Mouse (Mus musculus): ENCODE measurements around the gene Jarid2. TPM values are rescaled to one million over a fixed set of nuclear protein-coding genes. Genes with fewer than 3 reads are reported as not detected.
A peak's percentile ranks its signal among the peaks of the same experiment; 100 is the strongest.

The Jarid2 gene
- polyA plus RNA-seq, 1 experiment from 2014 or later: 39.8 TPM

DNA sequence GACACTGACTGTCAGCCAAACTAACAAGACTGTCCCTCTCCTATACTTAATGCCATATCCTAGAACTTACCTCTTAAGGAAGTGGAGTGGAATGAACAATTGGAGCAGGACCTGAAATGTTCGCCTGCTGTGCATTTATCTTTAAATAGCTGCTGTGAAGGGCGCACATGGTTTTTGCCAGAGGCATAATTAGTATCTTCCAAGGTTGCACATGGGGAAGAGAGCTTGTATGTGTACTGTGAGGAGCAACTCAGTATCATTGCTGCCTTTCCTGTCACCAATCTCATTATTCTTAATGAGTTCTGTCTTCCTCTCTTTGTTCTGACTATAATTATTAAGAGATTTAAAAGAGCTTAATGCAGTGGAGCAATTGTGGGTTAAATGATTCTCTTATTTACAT, 147.5 kb downstream of the Jarid2 start:
- Histone ChIP-seq H3K4me2 (no peak overlapping the region), H3K27me3 (no peaks in the 10 kb centered on the region), H3K4me3 (replicated peaks) (no peak overlapping the region), H3K27ac (no peak overlapping the region), H3K4me1 (peaks cover 9% of the 10 kb centered on the region; the same call in 1 of the 2 replicates), H3K9me3 (replicated peaks) (no peaks in the 10 kb centered on the region), H3K9ac (no peak overlapping the region), H3K36me3 (peaks cover 21% of the 10 kb centered on the region)
- WGBS: 87% methylated on average over 2 of the region's 2 CpGs
- no peak for ATAC-seq (replicated peaks; ENCODE audit: low FRiP score)

DNA sequence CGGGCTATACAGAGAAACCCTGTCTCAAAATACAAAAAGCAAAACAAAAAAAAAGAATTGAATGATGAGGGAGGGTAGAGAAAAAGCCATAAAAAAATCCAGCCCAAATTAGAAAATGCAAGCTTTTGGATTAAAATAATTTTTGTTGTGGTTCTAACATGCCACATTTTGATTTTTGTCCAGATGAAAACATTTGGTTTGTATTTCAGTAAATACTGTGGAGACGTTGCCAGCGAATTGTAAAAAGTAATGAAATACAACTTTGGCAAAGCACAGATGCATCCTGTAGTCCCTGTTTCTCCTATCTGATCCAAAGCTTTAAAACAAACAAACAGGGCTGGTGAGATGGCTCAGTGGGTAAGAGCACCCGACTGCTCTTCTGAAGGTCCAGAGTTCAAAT, 151.7 kb downstream of the Jarid2 start:
- no peak overlapping the region for H3K4me2 ChIP-seq
- peaks cover 15% of the 10 kb centered on the region; the same call in 1 of the 2 replicates for H3K36me3 ChIP-seq
- no peaks in the 10 kb centered on the region for H3K9me3 ChIP-seq (replicated peaks)
- no peak overlapping the region for H3K4me3 ChIP-seq (replicated peaks)
- ATAC-seq (replicated peaks; ENCODE audit: low FRiP score): no peak
- no peak overlapping the region for H3K9ac ChIP-seq
- WGBS: 73% methylated on average over 4 of the region's 4 CpGs
- H3K27ac ChIP-seq: no peak overlapping the region
- H3K27me3 ChIP-seq: no peaks in the 10 kb centered on the region
- peaks cover 7% of the 10 kb centered on the region; the same call in 1 of the 2 replicates for H3K4me1 ChIP-seq

DNA sequence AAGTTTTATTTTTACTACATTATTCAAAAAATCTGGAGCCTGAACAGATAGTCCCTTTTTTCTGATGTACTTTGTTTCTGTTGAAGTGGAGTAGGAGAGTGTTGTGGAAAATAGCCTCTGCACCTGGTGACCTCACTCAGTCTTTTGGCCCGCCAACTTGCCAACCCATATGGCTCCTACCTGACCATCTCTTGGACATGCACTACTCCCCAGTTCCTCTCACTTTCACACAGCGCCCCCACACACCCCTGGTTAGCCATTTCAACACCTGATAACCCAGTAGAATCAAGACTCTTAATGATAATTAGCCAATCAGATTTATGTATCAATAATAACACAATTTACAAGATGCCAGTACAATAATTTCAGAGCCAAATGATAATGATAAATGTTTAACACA, 156.9 kb downstream of the Jarid2 start:
- no peak for ATAC-seq (replicated peaks; ENCODE audit: low FRiP score)
- no peaks in the 10 kb centered on the region for H3K27me3 ChIP-seq
- no peak overlapping the region for H3K27ac ChIP-seq
- peaks cover 40% of the 10 kb centered on the region for H3K36me3 ChIP-seq
- no peak overlapping the region for H3K9ac ChIP-seq
- H3K4me3 ChIP-seq (replicated peaks): no peak overlapping the region
- H3K4me1 ChIP-seq: no peaks in the 10 kb centered on the region
- no peak overlapping the region for H3K4me2 ChIP-seq
- WGBS: 91% methylated on average over 2 of the region's 2 CpGs
- H3K9me3 ChIP-seq (replicated peaks): no peaks in the 10 kb centered on the region

DNA sequence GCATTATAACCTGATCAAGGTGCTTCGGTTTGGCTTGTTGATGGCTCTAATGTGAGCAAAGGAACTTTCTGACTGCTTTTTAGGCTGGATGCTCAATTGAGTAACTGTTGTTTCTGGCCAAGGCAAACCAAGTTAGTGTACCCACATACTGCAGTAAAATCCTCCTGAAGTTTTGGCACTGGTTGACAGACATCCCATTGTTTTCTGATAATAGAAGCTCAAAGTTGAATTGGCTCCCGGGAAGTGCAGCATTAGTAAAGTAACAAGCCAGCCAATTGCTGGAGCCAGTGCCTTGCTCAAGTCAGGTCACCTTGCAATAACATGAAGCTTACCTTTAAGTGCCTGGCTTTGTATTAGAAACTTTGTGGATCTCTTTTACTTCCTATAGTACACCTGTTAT, 161.3 kb downstream of the Jarid2 start:
- H3K27ac ChIP-seq: no peak overlapping the region
- no peak overlapping the region for H3K9ac ChIP-seq
- H3K36me3 ChIP-seq: peaks cover 45% of the 10 kb centered on the region
- no peaks in the 10 kb centered on the region for H3K9me3 ChIP-seq (replicated peaks)
- no peak overlapping the region for H3K4me3 ChIP-seq (replicated peaks)
- H3K4me2 ChIP-seq: no peak overlapping the region
- no peaks in the 10 kb centered on the region for H3K27me3 ChIP-seq
- ATAC-seq (replicated peaks; ENCODE audit: low FRiP score): no peak
- WGBS: 87% methylated on average over 2 of the region's 2 CpGs
- no peaks in the 10 kb centered on the region for H3K4me1 ChIP-seq

DNA sequence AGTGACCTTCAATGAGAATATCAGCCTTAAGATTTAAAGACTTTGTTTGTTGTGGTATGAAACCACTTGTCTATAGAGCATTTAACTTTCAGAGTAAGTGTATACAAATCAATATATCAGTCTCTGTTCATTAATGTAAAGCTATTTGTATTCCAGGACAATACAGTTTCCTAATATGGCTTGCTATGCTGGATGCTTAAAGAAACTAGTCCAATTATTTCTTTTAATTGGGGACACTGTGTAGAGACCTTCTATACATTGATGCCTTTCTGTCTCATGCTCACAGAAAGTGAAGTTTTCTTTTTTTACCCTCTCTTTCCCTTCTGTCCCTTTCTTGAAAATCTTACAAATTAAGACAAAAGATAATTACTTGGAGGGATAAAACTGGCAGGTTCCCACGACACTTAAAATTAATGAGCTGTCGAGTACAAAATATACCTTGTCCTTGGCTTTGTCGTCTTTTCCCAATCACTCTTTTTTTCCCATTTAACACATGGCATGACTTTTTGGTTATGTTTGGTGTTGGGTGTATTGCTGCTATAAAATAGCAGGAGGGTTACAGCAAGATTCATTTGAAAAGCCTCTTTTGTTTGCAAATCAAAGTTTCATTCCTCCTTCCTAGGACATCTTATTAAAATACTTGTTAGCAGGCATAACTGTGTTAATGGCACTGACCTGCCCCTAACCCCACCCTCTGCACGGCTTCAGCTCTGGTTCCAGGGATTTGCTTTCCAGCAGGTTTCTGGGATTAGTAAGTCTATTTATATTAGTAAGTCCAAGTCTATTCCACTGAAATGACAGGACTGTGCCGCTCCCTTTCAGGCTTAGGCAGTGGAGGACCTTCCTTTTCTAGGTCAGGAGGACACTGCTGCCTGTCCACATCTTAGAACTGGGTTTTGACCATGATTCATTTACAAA, 162.8 kb downstream of the Jarid2 start:
- WGBS: 48% methylated on average over 5 of the region's 5 CpGs
- Histone ChIP-seq H3K36me3 (peaks cover 52% of the 10 kb centered on the region), H3K4me1 (no peaks in the 10 kb centered on the region), H3K27me3 (no peaks in the 10 kb centered on the region), H3K4me3 (replicated peaks) (no peak overlapping the region), H3K4me2 (no peak overlapping the region), H3K27ac (no peak overlapping the region), H3K9me3 (replicated peaks) (no peaks in the 10 kb centered on the region), H3K9ac (no peak overlapping the region)
- ATAC-seq (replicated peaks; ENCODE audit: low FRiP score): no peak

DNA sequence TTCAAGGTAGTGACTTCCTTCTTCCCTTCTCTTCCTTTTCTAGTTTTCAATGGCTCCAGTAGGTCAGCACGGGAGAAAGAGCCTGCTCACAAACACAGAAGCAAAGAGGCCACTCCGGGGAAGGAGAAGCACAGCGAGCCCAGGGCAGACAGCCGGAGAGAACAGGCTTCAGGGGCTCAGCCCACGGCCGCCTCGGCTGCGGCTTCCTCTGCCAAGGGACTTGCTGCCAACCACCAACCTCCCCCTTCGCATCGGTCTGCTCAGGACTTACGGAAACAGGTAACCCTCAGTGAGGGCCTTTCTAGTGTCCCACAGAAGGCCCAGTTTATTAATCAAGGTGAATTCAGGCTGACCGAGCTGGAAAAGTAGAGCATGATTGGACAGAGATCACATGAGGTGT, 166.9 kb downstream of the Jarid2 start:
- H3K4me1 ChIP-seq: no peaks in the 10 kb centered on the region
- no peaks in the 10 kb centered on the region for H3K27me3 ChIP-seq
- no peak overlapping the region for H3K4me2 ChIP-seq
- H3K4me3 ChIP-seq (replicated peaks): no peak overlapping the region
- ATAC-seq (replicated peaks; ENCODE audit: low FRiP score): no peak
- H3K36me3 ChIP-seq: peaks cover 55% of the 10 kb centered on the region
- WGBS: 92% methylated on average over 12 of the region's 12 CpGs
- no peak overlapping the region for H3K27ac ChIP-seq
- no peak overlapping the region for H3K9ac ChIP-seq
- no peaks in the 10 kb centered on the region for H3K9me3 ChIP-seq (replicated peaks)

DNA sequence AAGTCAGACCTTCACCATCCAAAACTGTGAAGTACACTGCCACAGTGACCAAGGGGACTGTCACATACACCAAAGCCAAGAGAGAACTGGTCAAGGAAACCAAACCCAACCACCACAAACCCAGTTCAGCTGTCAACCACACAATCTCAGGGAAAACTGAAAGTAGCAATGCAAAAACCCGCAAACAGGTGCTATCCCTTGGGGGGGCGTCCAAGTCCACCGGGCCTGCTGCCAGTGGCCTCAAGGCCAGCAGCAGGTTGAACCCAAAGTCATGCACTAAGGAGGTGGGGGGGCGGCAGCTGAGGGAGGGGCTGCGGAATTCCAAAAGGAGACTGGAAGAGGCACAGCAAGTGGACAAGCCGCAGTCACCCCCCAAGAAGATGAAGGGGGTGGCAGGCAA, 173.0 kb downstream of the Jarid2 start:
- H3K4me1 ChIP-seq: peaks cover 18% of the 10 kb centered on the region
- peaks cover 70% of the 10 kb centered on the region for H3K36me3 ChIP-seq
- H3K9ac ChIP-seq: no peak overlapping the region
- H3K4me3 ChIP-seq (replicated peaks): no peak overlapping the region
- 100% methylated on average over 6 of the region's 6 CpGs for WGBS
- no peak for ATAC-seq (replicated peaks; ENCODE audit: low FRiP score)
- no peak overlapping the region for H3K4me2 ChIP-seq
- no peaks in the 10 kb centered on the region for H3K9me3 ChIP-seq (replicated peaks)
- no peaks in the 10 kb centered on the region for H3K27me3 ChIP-seq
- no peak overlapping the region for H3K27ac ChIP-seq

DNA sequence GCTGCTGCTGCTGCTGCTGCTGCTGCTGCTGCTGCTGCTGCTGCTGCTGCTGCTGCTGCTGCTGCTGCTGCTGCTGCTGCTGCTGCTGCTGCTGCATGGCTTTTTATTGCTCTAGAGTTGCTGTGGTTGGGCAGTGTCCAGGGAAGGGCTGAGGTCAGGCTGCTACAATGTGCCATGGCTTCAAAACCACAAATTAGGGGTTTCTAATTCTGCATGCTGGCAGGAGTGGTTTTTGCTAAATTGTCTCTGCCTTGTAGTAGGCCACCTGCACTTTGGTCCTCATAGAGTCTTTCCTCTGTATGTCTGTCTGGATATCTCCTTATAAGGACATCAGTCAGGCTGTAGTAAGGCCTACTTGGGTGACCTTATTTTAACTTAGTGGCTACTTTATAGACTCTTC, 174.1 kb downstream of the Jarid2 start:
- Histone ChIP-seq H3K9me3 (replicated peaks) (no peaks in the 10 kb centered on the region), H3K4me1 (peaks cover 29% of the 10 kb centered on the region), H3K9ac (no peak overlapping the region), H3K4me2 (no peak overlapping the region), H3K27ac (no peak overlapping the region), H3K4me3 (replicated peaks) (no peak overlapping the region), H3K36me3 (peaks cover 63% of the 10 kb centered on the region), H3K27me3 (no peaks in the 10 kb centered on the region)
- no peak for ATAC-seq (replicated peaks; ENCODE audit: low FRiP score)

DNA sequence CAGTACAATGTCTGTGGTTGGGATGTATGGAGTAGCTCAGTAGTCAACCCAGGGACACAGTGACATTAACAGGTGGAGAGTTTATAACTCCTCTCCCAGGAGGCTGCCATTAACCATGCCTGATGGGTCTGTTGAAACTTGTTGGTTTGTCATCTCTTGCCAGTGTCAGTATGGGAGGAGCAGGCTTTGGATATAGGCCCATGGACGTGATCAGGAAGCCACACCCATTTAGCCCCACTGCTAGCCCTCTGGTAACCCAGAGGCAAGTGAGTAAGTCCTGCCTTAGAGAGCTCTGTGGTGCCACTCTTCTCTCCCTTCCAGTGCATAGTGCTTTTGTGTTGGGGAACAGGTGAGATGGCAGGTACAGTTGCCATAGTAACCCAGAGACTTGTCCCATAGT, 175.0 kb downstream of the Jarid2 start:
- ATAC-seq (replicated peaks; ENCODE audit: low FRiP score): no peak

DNA sequence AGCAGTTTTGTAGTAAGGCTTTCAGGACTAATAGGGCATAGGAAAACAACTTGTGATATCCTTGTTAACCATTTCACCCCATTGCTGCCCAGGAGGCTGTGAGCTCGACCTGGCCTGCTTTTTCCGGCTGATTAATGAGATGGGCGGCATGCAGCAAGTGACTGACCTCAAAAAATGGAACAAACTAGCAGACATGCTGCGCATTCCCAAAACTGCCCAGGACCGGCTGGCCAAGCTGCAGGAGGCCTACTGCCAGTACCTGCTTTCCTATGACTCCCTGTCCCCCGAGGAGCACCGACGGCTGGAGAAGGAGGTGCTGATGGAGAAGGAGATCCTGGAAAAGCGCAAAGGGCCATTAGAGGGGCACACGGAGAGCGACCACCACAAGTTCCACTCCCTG, 176.9 kb downstream of the Jarid2 start:
- 81% methylated on average over 11 of the region's 11 CpGs for WGBS
- ATAC-seq (replicated peaks; ENCODE audit: low FRiP score): no peak
- Histone ChIP-seq H3K4me3 (replicated peaks) (no peak overlapping the region), H3K27ac (peak overlapping the region; percentile 83), H3K27me3 (no peaks in the 10 kb centered on the region), H3K9me3 (replicated peaks) (no peaks in the 10 kb centered on the region), H3K36me3 (peaks cover 71% of the 10 kb centered on the region), H3K4me2 (no peak overlapping the region), H3K9ac (no peak overlapping the region), H3K4me1 (peaks cover 33% of the 10 kb centered on the region)

More for the DNA sequence above, 175.0 kb downstream of the Jarid2 start:
- WGBS: 79% methylated on average over 1 of the region's 1 CpGs
- no peak overlapping the region for H3K4me2 ChIP-seq
- H3K9ac ChIP-seq: no peak overlapping the region
- no peak overlapping the region for H3K27ac ChIP-seq
- H3K4me1 ChIP-seq: peaks cover 33% of the 10 kb centered on the region
- H3K4me3 ChIP-seq (replicated peaks): no peak overlapping the region
- H3K9me3 ChIP-seq (replicated peaks): no peaks in the 10 kb centered on the region
- H3K27me3 ChIP-seq: no peaks in the 10 kb centered on the region
- H3K36me3 ChIP-seq: peaks cover 60% of the 10 kb centered on the region

DNA sequence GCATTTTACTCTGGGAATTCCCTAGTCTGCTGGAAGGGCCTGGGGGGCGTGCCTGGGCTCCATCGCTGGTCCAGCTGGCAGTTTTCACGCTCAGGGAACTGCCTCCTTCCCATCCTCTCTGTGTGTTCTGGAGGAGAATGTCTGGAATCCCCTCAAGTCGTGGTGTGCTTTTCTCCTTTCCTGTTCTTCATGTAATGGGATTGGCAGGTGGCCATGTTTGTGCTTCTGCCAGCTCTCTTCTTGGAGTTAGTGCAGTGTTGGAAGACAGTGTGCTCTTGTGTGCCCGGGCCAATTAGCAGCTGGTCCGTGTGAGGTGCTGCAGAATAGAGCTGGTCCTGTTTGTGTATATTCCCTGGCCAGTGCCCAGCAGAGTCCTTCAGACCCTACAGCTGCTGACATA, 178.4 kb downstream of the Jarid2 start:
- Histone ChIP-seq H3K27me3 (no peaks in the 10 kb centered on the region), H3K36me3 (peaks cover 78% of the 10 kb centered on the region), H3K4me2 (no peak overlapping the region), H3K4me1 (peaks cover 36% of the 10 kb centered on the region), H3K9me3 (replicated peaks) (no peaks in the 10 kb centered on the region), H3K9ac (no peak overlapping the region), H3K27ac (peak overlapping the region; percentile 83), H3K4me3 (replicated peaks) (no peak overlapping the region)
- 29% methylated on average over 6 of the region's 6 CpGs for WGBS
- ATAC-seq (replicated peaks; ENCODE audit: low FRiP score): peak; percentile 86

DNA sequence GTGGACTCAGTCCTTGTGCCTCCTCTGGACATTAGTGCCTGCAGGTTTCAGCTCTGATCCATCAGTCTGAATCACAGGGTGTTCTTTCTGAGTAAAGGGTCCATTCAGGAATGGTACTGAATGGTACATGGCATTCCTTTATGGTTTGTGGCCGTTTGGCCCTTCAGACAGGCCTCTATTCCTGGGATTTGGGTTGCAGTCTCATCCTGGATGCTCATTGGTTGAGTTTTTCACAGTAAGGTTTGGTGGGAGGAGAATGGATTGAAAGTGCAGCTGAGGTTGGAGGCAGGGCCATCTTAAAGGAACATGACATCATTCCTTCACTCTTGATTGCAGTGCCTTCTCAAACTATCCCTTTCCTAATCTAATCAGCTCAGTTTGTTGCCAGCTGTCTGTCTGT, 179.5 kb downstream of the Jarid2 start:
- H3K4me3 ChIP-seq (replicated peaks): no peak overlapping the region
- H3K27me3 ChIP-seq: no peaks in the 10 kb centered on the region
- H3K9me3 ChIP-seq (replicated peaks): no peaks in the 10 kb centered on the region
- no peak for ATAC-seq (replicated peaks; ENCODE audit: low FRiP score)
- peaks cover 79% of the 10 kb centered on the region for H3K36me3 ChIP-seq
- H3K9ac ChIP-seq: no peak overlapping the region
- H3K4me1 ChIP-seq: peaks cover 38% of the 10 kb centered on the region
- H3K4me2 ChIP-seq: no peak overlapping the region
- WGBS: 32% methylated on average over 1 of the region's 1 CpGs
- H3K27ac ChIP-seq: no peak overlapping the region

DNA sequence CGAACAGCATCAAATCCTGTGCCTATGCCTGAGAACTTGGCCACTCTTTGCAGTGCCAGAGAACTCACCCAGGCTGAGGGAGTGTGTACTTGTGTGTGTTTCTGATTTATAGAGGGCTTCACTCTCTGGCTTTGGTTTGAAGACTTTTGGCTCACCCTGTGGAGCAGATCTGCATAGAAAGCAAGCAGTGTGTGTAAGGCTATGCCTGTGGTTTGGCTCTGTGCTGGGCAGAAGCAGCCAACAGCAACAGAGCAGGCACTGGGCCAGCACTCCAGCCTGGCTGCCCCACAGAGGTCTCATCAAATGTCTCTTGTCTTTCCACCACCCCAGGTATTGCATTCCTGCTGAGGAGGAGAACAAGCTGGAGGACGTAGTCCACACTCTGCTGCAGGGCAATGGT, 183.6 kb downstream of the Jarid2 start:
- ATAC-seq (replicated peaks; ENCODE audit: low FRiP score): no peak
- H3K36me3 ChIP-seq: peaks cover 91% of the 10 kb centered on the region
- H3K27ac ChIP-seq: no peak overlapping the region
- no peaks in the 10 kb centered on the region for H3K9me3 ChIP-seq (replicated peaks)
- 76% methylated on average over 2 of the region's 2 CpGs for WGBS
- H3K4me1 ChIP-seq: peaks cover 15% of the 10 kb centered on the region
- no peaks in the 10 kb centered on the region for H3K27me3 ChIP-seq
- no peak overlapping the region for H3K4me3 ChIP-seq (replicated peaks)
- H3K9ac ChIP-seq: no peak overlapping the region
- H3K4me2 ChIP-seq: no peak overlapping the region
